Mouse (Mus musculus) C3H10T1/2 (cell line): ENCODE measurements around the gene Dennd4b. TPM values are rescaled to one million over a fixed set of nuclear protein-coding genes. Genes with fewer than 3 reads are reported as not detected.

Experiments used
- polyA plus RNA-seq, 2 experiments: library from polyadenylated mRNA; unstranded; fragments of >200 nt; fragmentation: generic; extraction: Trizol; gene quantifications; one replicate each; pipeline ENCODE4 v1.2.1; 2012; ENCODE audit warnings: missing spikeins in 2 of 2

Dennd4b gene
- polyA plus RNA-seq, result 1 to 10 TPM in 1 of 2 experiments, under 1 TPM in 1; 0.66 to 4.7 TPM

GRCm38 (mm10) chr3:90265034-90265931 is at the start of gene Dennd4b:
TSS of gene Dennd4b (plus strand) at chr3:90265185.

DNA sequence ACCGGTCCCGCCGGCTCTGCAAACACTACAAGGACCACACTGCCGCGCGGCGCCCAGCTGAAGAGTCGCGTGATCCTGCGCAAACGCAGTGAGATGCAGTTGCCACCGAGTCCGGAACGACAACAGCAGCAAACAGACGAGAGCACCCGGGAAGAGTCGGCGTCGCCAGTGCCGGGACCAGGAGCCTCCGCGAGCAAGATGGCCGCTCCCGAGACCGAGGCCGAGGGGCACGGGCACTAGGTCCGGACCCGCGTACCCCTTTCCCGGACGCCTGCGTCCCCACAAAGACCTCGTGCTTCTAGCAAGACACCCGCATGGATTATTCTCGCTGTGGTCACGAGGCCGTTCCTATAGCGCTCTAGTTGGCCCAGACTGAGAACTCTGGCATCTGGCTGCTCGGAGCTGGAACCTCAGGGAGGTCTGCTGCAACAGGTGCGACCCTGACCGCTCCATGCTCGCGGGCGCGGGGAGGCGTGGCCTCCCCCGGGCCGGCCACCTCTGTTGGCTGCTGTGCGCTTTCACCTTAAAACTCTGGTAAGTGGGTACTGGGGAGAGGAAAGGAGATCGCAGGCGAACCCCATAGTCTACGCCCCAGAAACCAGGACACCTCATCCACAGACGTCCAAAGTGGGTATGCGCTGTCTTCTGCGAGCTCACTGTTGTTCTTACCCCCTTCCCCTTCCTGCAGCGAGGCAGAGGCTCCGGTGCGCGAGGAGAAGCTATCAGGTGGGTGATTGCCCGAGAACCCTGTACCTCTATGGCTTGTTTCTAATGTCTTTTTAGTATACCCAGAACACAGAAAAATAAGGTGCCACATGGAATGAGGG is 33.3 kb upstream of the Dennd4b start, which contains the start of gene Jtb:
Gene Jtb, plus strand, starts transcription at position 91 of the 827 bp plus-strand sequence.

DNA sequence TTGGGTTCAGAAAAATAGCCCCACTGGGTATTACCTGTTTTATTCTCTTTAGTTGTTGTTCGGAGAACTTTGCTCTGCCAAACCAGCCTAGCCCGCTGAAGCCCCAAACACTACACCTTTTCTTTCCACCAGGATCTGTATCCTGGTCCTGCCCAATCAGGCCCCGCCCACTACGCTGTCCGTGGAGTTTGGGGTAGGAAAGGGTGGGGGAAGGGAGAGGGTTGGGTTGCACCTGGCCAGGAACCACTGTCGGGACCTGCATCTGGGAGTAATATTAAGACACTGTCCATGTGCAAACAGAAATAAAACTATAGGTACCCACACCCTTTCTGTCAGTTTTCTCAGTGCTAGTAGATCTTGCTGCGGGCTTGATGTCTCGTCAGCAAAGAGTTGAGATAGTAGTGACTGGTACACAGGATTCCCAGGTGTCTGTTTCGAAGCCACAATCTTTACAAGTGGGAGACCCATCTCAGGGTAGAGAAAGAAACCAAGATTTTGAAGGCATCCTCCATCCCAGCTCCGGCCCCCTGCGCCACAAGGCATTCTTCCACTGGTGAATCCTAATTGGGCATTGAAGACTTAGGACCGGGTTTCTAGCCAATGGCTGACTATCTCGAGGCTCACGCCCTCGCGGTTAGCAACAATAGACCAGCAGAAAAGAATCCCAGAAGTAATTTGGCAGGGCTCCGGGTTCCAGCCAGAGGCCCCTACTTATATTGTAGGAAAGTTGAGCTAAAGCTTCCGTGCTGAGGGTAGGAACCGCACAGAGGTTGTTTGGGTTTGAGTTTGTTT is 21.8 kb upstream of the Dennd4b start, which contains the start of gene Creb3l4:
Gene Creb3l4, minus strand, starts transcription at position 529 of the 792 bp plus-strand sequence.

GRCm38 (mm10) chr3:90247960-90248745 is 16.8 kb upstream of the Dennd4b start, which contains the start of gene Slc39a1:
TSS of gene Slc39a1 (plus strand) at chr3:90248172.

GRCm38 (mm10) chr3:90253653-90254418 is 11.1 kb upstream of the Dennd4b start, which contains the start of gene Crtc2:
TSS of gene Crtc2 (plus strand) at chr3:90254163.

GRCm38 (mm10) chr3:90292345-90293275 is 27.6 kb downstream of the Dennd4b start, which contains the start of gene Gatad2b:
TSS of gene Gatad2b (plus strand) at chr3:90293178.

Other genes with a start within 250 kb of the Dennd4b start
- 10 to 100 TPM; 11.8 to 48.9 TPM for gene 4933434E20Rik, start 213.5 kb upstream of the Dennd4b start, polyA plus RNA-seq
- gene Ubap2l, start 212.6 kb upstream of the Dennd4b start, polyA plus RNA-seq, result 10 to 100 TPM; 33.7 to 88.6 TPM
- 100 to 1,000 TPM; 187 to 204 TPM for gene Tpm3, start 192.5 kb upstream of the Dennd4b start, polyA plus RNA-seq
- gene Nup210l, start 161.1 kb upstream of the Dennd4b start, polyA plus RNA-seq, result under 1 TPM; 0.05 to 0.50 TPM
- 1,000 to 10,000 TPM; 5,397 to 7,090 TPM for gene Rps27, start 51.5 kb upstream of the Dennd4b start, polyA plus RNA-seq
- gene Rab13, start 51.5 kb upstream of the Dennd4b start, polyA plus RNA-seq, result 10 to 100 TPM; 25.0 to 88.0 TPM
- gene Jtb, start 33.6 kb upstream of the Dennd4b start, polyA plus RNA-seq, result 10 to 100 TPM in 1 of 2 experiments, 1 to 10 TPM in 1; 6.0 to 35.8 TPM
- gene Creb3l4, start 21.7 kb upstream of the Dennd4b start, polyA plus RNA-seq, result under 1 TPM; 0.07 to 0.68 TPM
- gene Slc39a1, start 17.0 kb upstream of the Dennd4b start, polyA plus RNA-seq, result 100 to 1,000 TPM in 1 of 2 experiments, 10 to 100 TPM in 1; 46.6 to 150 TPM
- gene Crtc2, start 11.0 kb upstream of the Dennd4b start, polyA plus RNA-seq, result 10 to 100 TPM; 13.0 to 32.8 TPM
- gene Gatad2b, start 28.0 kb downstream of the Dennd4b start, polyA plus RNA-seq, result 1 to 10 TPM; 1.5 to 9.9 TPM
- 1 to 10 TPM in 1 of 2 experiments, under 1 TPM in 1; 0.14 to 2.2 TPM for gene Slc27a3, start 124.8 kb downstream of the Dennd4b start, polyA plus RNA-seq
- 10 to 100 TPM; 17.2 to 28.2 TPM for gene Ints3, start 168.4 kb downstream of the Dennd4b start, polyA plus RNA-seq
- 1 to 10 TPM in 1 of 2 experiments, under 1 TPM in 1; 0.48 to 1.6 TPM for gene Npr1, start 200.7 kb downstream of the Dennd4b start, polyA plus RNA-seq
- 10 to 100 TPM; 28.7 to 59.6 TPM for gene Ilf2, start 210.9 kb downstream of the Dennd4b start, polyA plus RNA-seq
- gene Snapin, start 225.8 kb downstream of the Dennd4b start, polyA plus RNA-seq, result 10 to 100 TPM in 1 of 2 experiments, 1 to 10 TPM in 1; 6.5 to 42.9 TPM
- 10 to 100 TPM; 34.7 to 76.9 TPM for gene Chtop, start 244.3 kb downstream of the Dennd4b start, polyA plus RNA-seq
- gene S100a1, start 249.2 kb downstream of the Dennd4b start, polyA plus RNA-seq, result 100 to 1,000 TPM in 1 of 2 experiments, 10 to 100 TPM in 1; 25.4 to 118 TPM
- gene S100a13, start 249.2 kb downstream of the Dennd4b start, polyA plus RNA-seq, result 100 to 1,000 TPM in 1 of 2 experiments, 10 to 100 TPM in 1; 82.1 to 195 TPM